Mouse (Mus musculus) lung, adult 2 months (tissue): Measurements from ENCODE around the gene Rab5if. TPM values are rescaled to one million over a fixed set of nuclear protein-coding genes. Genes with fewer than 3 reads are reported as not detected.
"Not testable (repeated sequence)": the region's sequence is repeated elsewhere in the genome, so short reads cannot be mapped to it uniquely, and the experiment has no call there.

Source experiments
- DNase-seq: peaks from one replicate; pipeline ENCODE4 v3.0.0; 2022
- H3K4me1 ChIP-seq: fragments of 200-500 bp; 2 replicates; pipeline ENCODE4 v1.6.1; 2011; ENCODE audit warnings: low read length; ENCODE audit not compliant: control insufficient read depth, insufficient read depth
- H3K4me3 ChIP-seq: fragments of 200-500 bp; replicated peaks from 2 replicates; pipeline ENCODE3; 2011; ENCODE audit warnings: low read depth, mild to moderate bottlenecking, control low read depth, low read length; ENCODE audit errors: extremely low read depth
- CTCF ChIP-seq: fragments of 200-500 bp; IDR thresholded peaks from 2 replicates; pipeline ENCODE4 v1.5.1; 2011; ENCODE audit warnings: mild to moderate bottlenecking, low read length, control low read depth; ENCODE audit not compliant: insufficient read depth
- POLR2A ChIP-seq: fragments of 200-500 bp; IDR thresholded peaks from 2 replicates; pipeline ENCODE4 v1.6.1; 2011; ENCODE audit warnings: low read depth, mild to moderate bottlenecking, control low read depth, low read length, borderline replicate concordance; ENCODE audit errors: extremely low read depth
- WGBS: fragments of 180-500 bp; shearing (Covaris S2); methylation state at CpG from one replicate; pipeline ENCODE4 v1.1.7; 2018; 5-methylcytosine and 5-hydroxymethylcytosine counted together
- polyA plus RNA-seq: library from polyadenylated mRNA; depleted of rRNA; stranded (reverse); fragments of >200 nt; gene quantifications from 2 replicates; pipeline ENCODE4 v1.2.3, GENCODE M21; 2012

The Rab5if gene
- polyA plus RNA-seq, 1 experiment = 82.5 TPM

- no peaks in the 10 kb centered on the region; the same call in 1 of the 2 replicates for H3K4me1 ChIP-seq
- H3K4me3 ChIP-seq = no peak overlapping the region
- WGBS = 49% methylated on average over 5 of the region's 5 CpGs
- DNase-seq = no peak
- TF ChIP-seq CTCF = no peak
Measured at GRCm38 (mm10) chr2:156850505-156850904, 12.4 kb upstream of the Rab5if start.

- not testable (repeated sequence) for DNase-seq, H3K4me1 ChIP-seq, H3K4me3 ChIP-seq
- WGBS = 72% methylated on average over 8 of the region's 13 CpGs
Measured at GRCm38 (mm10) chr2:156853584-156853983, 9.3 kb upstream of the Rab5if start.

GRCm38 (mm10) chr2:156853999-156854771, 8.7 kb upstream of the Rab5if start:
- peak; percentile 66 for TF ChIP-seq CTCF
- H3K4me1 ChIP-seq, DNase-seq, H3K4me3 ChIP-seq: not testable (repeated sequence)
- WGBS = 45% methylated on average over 13 of the region's 13 CpGs

GRCm38 (mm10) chr2:156856311-156856710, 6.6 kb upstream of the Rab5if start:
- DNase-seq = no peak
- 90% methylated on average over 1 of the region's 1 CpGs for WGBS
- no peak for TF ChIP-seq CTCF
- TF ChIP-seq POLR2A = no peak

GRCm38 (mm10) chr2:156857385-156857791, 5.5 kb upstream of the Rab5if start:
- DNase-seq = no peak
- 28% methylated on average over 3 of the region's 3 CpGs for WGBS
- no peak overlapping the region for H3K4me3 ChIP-seq
- peaks cover 7% of the 10 kb centered on the region; the same call in 1 of the 2 replicates for H3K4me1 ChIP-seq
- no peak for TF ChIP-seq POLR2A
- no peak for TF ChIP-seq CTCF

More at GRCm38 (mm10) chr2:156856311-156856710, 6.6 kb upstream of the Rab5if start:
- no peak overlapping the region for H3K4me3 ChIP-seq
- peaks cover 4% of the 10 kb centered on the region; the same call in 1 of the 2 replicates for H3K4me1 ChIP-seq

GRCm38 (mm10) chr2:156857835-156858234, 5.1 kb upstream of the Rab5if start, which contains the start of gene 4930518I15Rik:
TSS of gene 4930518I15Rik (minus strand) at chr2:156857946.
- WGBS = 79% methylated on average over 2 of the region's 2 CpGs
- H3K4me3 ChIP-seq = no peak within 1 kb of the TSS
- no peak for DNase-seq
- peaks cover 7% of the 10 kb centered on the region; the same call in 1 of the 2 replicates for H3K4me1 ChIP-seq
- TF ChIP-seq POLR2A (no peak), CTCF (no peak)

GRCm38 (mm10) chr2:156858671-156859070, 4.3 kb upstream of the Rab5if start:
- 63% methylated on average over 7 of the region's 7 CpGs for WGBS
- no peak for DNase-seq
- Histone ChIP-seq H3K4me1 (peaks cover 7% of the 10 kb centered on the region; the same call in 1 of the 2 replicates), H3K4me3 (no peak overlapping the region)
- no peak for TF ChIP-seq POLR2A
- TF ChIP-seq CTCF = no peak

- H3K4me1 ChIP-seq = peaks cover 14% of the 10 kb centered on the region; the same call in 1 of the 2 replicates
- peak overlapping the region; percentile 84 for H3K4me3 ChIP-seq
- WGBS = 0% methylated on average over 19 of the region's 19 CpGs
- DNase-seq = peak; percentile 41
- TF ChIP-seq CTCF (no peak), POLR2A (no peak)
Measured at GRCm38 (mm10) chr2:156862041-156862717, 749 bp upstream of the Rab5if start.

- TF ChIP-seq POLR2A (no peak), CTCF (no peak)
- DNase-seq = peak; percentile 64
- 1% methylated on average over 28 of the region's 28 CpGs for WGBS
- H3K4me3 ChIP-seq = peak overlapping the region; percentile 80
- H3K4me1 ChIP-seq = peaks cover 11% of the 10 kb centered on the region; the same call in 1 of the 2 replicates
Measured at GRCm38 (mm10) chr2:156863487-156864160, 696 bp downstream of the Rab5if start.
